Mouse (Mus musculus): ENCODE measurements around the gene Brd7. TPM values are rescaled to one million over a fixed set of nuclear protein-coding genes. Genes with fewer than 3 reads are reported as not detected.
A peak's percentile ranks its signal among the peaks of the same experiment; 100 is the strongest.

Gene Brd7
- polyA plus RNA-seq, 1 experiment: 25.6 TPM

DNA sequence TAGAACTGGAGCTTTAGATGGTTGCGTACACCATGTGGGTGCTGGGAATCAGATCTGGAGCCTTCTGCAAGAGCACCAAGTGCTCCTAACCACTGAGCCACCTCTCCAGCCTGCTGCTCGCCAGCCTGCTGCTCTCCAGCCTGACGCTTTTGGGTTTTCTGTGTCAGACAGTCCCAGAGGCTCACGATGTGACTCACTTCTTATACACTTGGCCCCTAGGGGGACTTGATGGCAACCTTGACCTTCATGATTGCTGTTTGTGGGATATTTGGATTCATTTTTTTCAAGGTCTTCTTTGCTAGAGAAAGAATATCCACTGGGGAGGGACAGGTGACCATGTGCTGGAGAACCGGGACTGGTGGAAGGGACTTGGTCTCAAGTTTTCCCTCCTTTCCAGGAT is 40.6 kb downstream of the Brd7 start:
- Histone ChIP-seq H3K4me1 (ENCODE audit: control insufficient read depth, insufficient read depth, low read length) (no peaks in the 10 kb centered on the region), H3K36me3 (ENCODE audit: control insufficient read depth, insufficient read depth, low read length) (no peaks in the 10 kb centered on the region), H3K27ac (ENCODE audit: insufficient read depth, low read depth, low read length) (no peak overlapping the region), H3K27me3 (replicated peaks; ENCODE audit: control insufficient read depth, insufficient read depth, low read length) (no peaks in the 10 kb centered on the region), H3K4me3 (ENCODE audit: insufficient read depth, low read depth, low read length) (no peak overlapping the region)
- TF ChIP-seq POLR2A (IDR thresholded peaks at IDR 0.05; ENCODE audit: low read depth, low read length) (no peak), CTCF (conservative IDR thresholded peaks at IDR 0.05; ENCODE audit: insufficient read depth, insufficient read length, low read depth, low read length) (no peak)
- 92% methylated on average over 5 of the region's 5 CpGs for WGBS
- DNase-seq: no peak

DNA sequence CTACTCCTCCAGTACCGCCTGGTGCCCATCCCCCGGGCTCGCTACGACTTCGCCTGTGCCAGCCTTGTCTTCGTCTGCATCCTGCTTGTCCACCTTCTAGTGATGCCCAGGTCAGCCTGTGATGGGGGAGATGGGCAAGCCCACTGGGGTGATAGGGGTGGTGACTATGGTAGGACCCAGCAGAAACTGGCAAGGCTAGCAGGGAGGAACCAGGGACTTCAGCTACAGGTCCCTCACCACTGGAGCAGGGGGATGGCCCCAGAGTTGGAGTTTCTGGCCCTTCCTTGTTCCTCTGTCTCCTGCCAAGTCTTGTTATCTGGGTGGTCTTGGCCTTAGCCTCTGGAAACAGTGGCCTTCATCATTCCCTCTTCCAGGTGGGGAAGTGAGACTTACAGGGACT is 41.9 kb downstream of the Brd7 start:
- no peak for DNase-seq
- Histone ChIP-seq H3K36me3 (ENCODE audit: control insufficient read depth, insufficient read depth, low read length) (no peaks in the 10 kb centered on the region), H3K4me1 (ENCODE audit: control insufficient read depth, insufficient read depth, low read length) (no peaks in the 10 kb centered on the region), H3K27ac (ENCODE audit: insufficient read depth, low read depth, low read length) (no peak overlapping the region), H3K27me3 (replicated peaks; ENCODE audit: control insufficient read depth, insufficient read depth, low read length) (no peaks in the 10 kb centered on the region), H3K4me3 (ENCODE audit: insufficient read depth, low read depth, low read length) (no peak overlapping the region)
- TF ChIP-seq CTCF (conservative IDR thresholded peaks at IDR 0.05; ENCODE audit: insufficient read depth, insufficient read length, low read depth, low read length): no peak
- no peak for TF ChIP-seq POLR2A (IDR thresholded peaks at IDR 0.05; ENCODE audit: low read depth, low read length)
- WGBS: 85% methylated on average over 6 of the region's 6 CpGs

DNA sequence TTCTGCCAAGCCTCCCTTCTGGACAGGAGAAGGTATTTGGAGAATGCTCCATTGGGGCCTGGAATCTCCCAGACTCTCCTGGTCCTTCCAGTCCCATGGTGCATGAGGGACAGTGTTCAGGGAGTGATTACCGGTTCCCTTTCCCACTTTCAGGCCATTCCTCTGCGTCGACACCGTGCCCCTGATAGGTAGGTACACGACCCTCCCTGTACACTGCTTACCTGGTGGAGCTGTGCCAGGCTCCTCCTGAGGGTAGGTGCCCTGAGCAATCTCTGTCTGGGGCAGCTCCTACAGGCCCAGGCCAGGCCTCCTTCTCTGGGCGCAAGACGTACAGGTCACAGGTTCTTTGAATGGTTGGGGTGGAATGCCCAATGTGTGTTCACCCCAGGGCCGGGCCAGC is 43.8 kb downstream of the Brd7 start:
- WGBS: 92% methylated on average over 8 of the region's 8 CpGs
- Histone ChIP-seq H3K4me1 (ENCODE audit: control insufficient read depth, insufficient read depth, low read length) (no peaks in the 10 kb centered on the region), H3K27me3 (replicated peaks; ENCODE audit: control insufficient read depth, insufficient read depth, low read length) (no peaks in the 10 kb centered on the region), H3K36me3 (ENCODE audit: control insufficient read depth, insufficient read depth, low read length) (no peaks in the 10 kb centered on the region), H3K27ac (ENCODE audit: insufficient read depth, low read depth, low read length) (no peak overlapping the region), H3K4me3 (ENCODE audit: insufficient read depth, low read depth, low read length) (no peak overlapping the region)
- TF ChIP-seq CTCF (conservative IDR thresholded peaks at IDR 0.05; ENCODE audit: insufficient read depth, insufficient read length, low read depth, low read length): no peak
- no peak for TF ChIP-seq POLR2A (IDR thresholded peaks at IDR 0.05; ENCODE audit: low read depth, low read length)
- no peak for DNase-seq

DNA sequence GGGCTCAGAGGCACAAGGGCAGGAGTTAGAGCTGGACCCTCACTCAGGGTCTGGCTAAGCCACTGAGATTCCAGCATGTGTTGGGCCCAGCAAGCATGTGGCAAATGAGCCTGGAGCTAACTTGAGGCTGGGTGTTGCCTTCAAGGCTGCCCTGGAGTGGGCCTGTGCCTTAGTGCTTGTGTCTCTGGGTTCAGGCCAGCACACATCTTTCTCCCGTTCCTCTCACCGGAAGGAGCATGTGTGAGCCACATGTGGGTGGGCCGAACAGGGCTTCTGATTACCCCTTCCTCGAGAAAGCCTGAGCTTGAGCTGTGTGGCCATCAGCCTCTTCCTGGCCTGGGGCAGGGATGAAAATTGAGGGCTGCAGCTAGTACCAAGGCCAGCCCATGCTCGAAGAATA is 44.7 kb downstream of the Brd7 start:
- 65% methylated on average over 5 of the region's 5 CpGs for WGBS

DNA sequence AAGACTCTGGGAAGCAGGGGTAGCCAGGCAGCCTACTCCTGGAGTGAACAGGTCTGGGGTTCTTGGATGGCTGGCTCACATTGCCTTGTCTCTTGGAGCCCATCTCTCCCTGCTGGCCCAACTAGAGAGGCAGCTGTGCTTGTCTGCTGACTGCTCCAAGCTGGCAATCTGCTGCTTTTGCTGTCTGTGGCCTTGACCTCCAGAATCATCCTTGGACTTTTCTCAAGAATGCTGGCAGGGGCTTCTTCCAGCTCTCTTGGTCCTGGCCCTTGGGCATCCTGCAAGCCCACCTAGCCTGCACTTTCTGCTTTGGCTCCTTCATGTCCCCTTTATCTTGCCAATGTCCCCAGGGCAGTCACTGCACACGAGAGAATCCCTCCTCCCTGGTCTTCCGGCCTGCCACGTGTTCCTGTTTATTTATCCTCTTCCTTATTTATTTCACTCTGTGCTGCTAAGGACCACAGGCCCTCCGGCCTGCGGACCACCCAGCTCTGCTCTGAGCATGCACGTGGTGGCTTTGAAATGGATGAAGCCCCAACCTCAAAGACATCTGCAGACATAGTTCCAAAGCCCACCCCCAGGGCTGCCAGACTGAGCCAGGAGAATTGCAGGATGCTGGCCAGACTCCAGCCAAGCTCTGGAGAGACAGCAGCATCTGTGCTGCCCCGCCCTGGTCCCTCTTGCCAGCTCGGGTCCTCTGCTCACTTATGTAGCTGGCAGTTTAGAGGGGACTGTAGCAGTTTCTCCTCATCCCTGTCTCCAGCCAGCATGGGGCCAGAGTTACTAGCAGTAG is 45.7 kb downstream of the Brd7 start:
- Histone ChIP-seq H3K4me1 (ENCODE audit: control insufficient read depth, insufficient read depth, low read length) (no peaks in the 10 kb centered on the region), H3K36me3 (ENCODE audit: control insufficient read depth, insufficient read depth, low read length) (no peaks in the 10 kb centered on the region), H3K27ac (ENCODE audit: insufficient read depth, low read depth, low read length) (no peak overlapping the region), H3K4me3 (ENCODE audit: insufficient read depth, low read depth, low read length) (no peak overlapping the region), H3K27me3 (replicated peaks; ENCODE audit: control insufficient read depth, insufficient read depth, low read length) (no peaks in the 10 kb centered on the region)
- TF ChIP-seq CTCF (conservative IDR thresholded peaks at IDR 0.05; ENCODE audit: insufficient read depth, insufficient read length, low read depth, low read length) (no peak), POLR2A (IDR thresholded peaks at IDR 0.05; ENCODE audit: low read depth, low read length) (no peak)
- WGBS: 38% methylated on average over 8 of the region's 8 CpGs
- peak; percentile 48 for DNase-seq

More for the DNA sequence above, 44.7 kb downstream of the Brd7 start:
- no peaks in the 10 kb centered on the region for H3K27me3 ChIP-seq (replicated peaks; ENCODE audit: control insufficient read depth, insufficient read depth, low read length)
- no peak overlapping the region for H3K4me3 ChIP-seq (ENCODE audit: insufficient read depth, low read depth, low read length)
- no peak overlapping the region for H3K27ac ChIP-seq (ENCODE audit: insufficient read depth, low read depth, low read length)
- TF ChIP-seq POLR2A (IDR thresholded peaks at IDR 0.05; ENCODE audit: low read depth, low read length) (no peak), CTCF (conservative IDR thresholded peaks at IDR 0.05; ENCODE audit: insufficient read depth, insufficient read length, low read depth, low read length) (no peak)
- no peak for DNase-seq
- no peaks in the 10 kb centered on the region for H3K36me3 ChIP-seq (ENCODE audit: control insufficient read depth, insufficient read depth, low read length)
- no peaks in the 10 kb centered on the region for H3K4me1 ChIP-seq (ENCODE audit: control insufficient read depth, insufficient read depth, low read length)

DNA sequence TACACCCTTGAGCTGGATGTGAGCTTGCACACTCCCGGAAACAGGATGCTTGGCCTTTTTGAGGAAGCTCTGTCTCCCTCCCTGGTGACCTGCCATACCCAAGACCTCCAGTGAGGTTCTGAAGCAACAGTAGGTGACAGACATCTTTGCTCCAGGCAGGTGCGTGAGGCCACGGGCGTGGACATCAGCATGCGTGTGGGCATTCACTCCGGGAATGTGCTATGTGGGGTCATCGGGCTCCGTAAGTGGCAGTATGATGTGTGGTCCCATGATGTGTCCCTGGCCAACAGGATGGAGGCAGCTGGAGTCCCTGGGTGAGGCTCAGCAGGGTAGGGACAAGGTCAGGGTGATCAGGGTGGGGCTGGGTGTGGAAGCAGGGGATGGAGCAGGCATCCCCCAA is 46.7 kb downstream of the Brd7 start:
- no peak for TF ChIP-seq CTCF (conservative IDR thresholded peaks at IDR 0.05; ENCODE audit: insufficient read depth, insufficient read length, low read depth, low read length)
- TF ChIP-seq POLR2A (IDR thresholded peaks at IDR 0.05; ENCODE audit: low read depth, low read length): no peak
- no peaks in the 10 kb centered on the region for H3K4me1 ChIP-seq (ENCODE audit: control insufficient read depth, insufficient read depth, low read length)
- WGBS: 95% methylated on average over 8 of the region's 8 CpGs
- H3K27me3 ChIP-seq (replicated peaks; ENCODE audit: control insufficient read depth, insufficient read depth, low read length): no peaks in the 10 kb centered on the region
- DNase-seq: no peak
- H3K36me3 ChIP-seq (ENCODE audit: control insufficient read depth, insufficient read depth, low read length): no peaks in the 10 kb centered on the region
- no peak overlapping the region for H3K4me3 ChIP-seq (ENCODE audit: insufficient read depth, low read depth, low read length)
- no peak overlapping the region for H3K27ac ChIP-seq (ENCODE audit: insufficient read depth, low read depth, low read length)

DNA sequence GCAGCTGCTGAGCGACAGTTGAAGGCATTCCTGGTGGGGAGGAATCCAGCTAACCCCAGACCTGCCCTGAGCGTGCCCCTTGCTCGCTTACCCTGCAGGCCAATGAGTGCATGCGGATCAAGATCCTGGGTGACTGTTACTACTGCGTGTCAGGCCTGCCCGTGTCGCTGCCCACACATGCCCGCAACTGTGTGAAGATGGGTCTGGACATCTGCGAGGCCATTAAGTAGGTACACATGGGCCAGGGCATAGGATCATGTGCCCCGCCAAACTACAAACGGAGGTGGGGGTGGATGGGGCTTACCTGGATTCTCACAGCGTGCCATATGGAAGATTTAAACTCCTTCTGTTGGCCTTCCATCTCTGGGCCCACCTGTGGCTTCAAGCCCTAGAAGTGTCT is 48.0 kb downstream of the Brd7 start:
- TF ChIP-seq POLR2A (IDR thresholded peaks at IDR 0.05; ENCODE audit: low read depth, low read length) (no peak), CTCF (conservative IDR thresholded peaks at IDR 0.05; ENCODE audit: insufficient read depth, insufficient read length, low read depth, low read length) (no peak)
- Histone ChIP-seq H3K27me3 (replicated peaks; ENCODE audit: control insufficient read depth, insufficient read depth, low read length) (no peaks in the 10 kb centered on the region), H3K36me3 (ENCODE audit: control insufficient read depth, insufficient read depth, low read length) (no peaks in the 10 kb centered on the region), H3K4me1 (ENCODE audit: control insufficient read depth, insufficient read depth, low read length) (no peaks in the 10 kb centered on the region), H3K4me3 (ENCODE audit: insufficient read depth, low read depth, low read length) (no peak overlapping the region), H3K27ac (ENCODE audit: insufficient read depth, low read depth, low read length) (no peak overlapping the region)
- DNase-seq: no peak
- 92% methylated on average over 12 of the region's 12 CpGs for WGBS

Measured in kidney, adult 2 months (tissue).